Mouse (Mus musculus): ENCODE results near the gene Ube2h. TPM values are rescaled to one million over a fixed set of nuclear protein-coding genes. Genes with fewer than 3 reads are reported as not detected.
A peak's percentile ranks its signal among the peaks of the same experiment; 100 is the strongest.

Gene Ube2h
- polyA plus RNA-seq (2015; fragmentation: Nextera tagmentation; extraction: Ambion mirVana): 36.1 and 37.7 TPM in 2 replicates

GRCm38 (mm10) chr6:30304399-30304917 is at the start of gene Ube2h:
Ube2h (minus strand) TSS chr6:30304539.
- Histone ChIP-seq H3K9ac (ENCODE audit: low read depth, low read length) (peak within 1 kb of the TSS; percentile 92), H3K27me3 (ENCODE audit: control insufficient read depth, insufficient read depth, low read depth, low read length) (no peaks in the 10 kb centered on the region), H3K4me2 (ENCODE audit: low read depth, low read length) (peak within 1 kb of the TSS; percentile 60), H3K4me3 (ENCODE audit: low read depth, low read length) (peak within 1 kb of the TSS; percentile 85), H3K36me3 (ENCODE audit: control insufficient read depth, insufficient read depth) (0 out of 2 replicates have a peak, but pooled peaks cover 2% of the 10 kb centered on the region), H3K9me3 (replicated peaks; ENCODE audit: control insufficient read depth, low read length) (no peaks in the 10 kb centered on the region), H3K27ac (ENCODE audit: low read length) (peak within 1 kb of the TSS; percentile 96), H3K4me1 (ENCODE audit: control insufficient read depth, low read depth, low read length) (peaks cover 79% of the 10 kb centered on the region)
- peak; percentile 72 for ATAC-seq (ENCODE audit: low read depth)
- 1% methylated on average over 32 of the region's 33 CpGs for WGBS (ENCODE audit: insufficient replicate concordance)

GRCm38 (mm10) chr6:30353661-30354060 is 49.3 kb upstream of the Ube2h start:
- WGBS (ENCODE audit: insufficient replicate concordance): 76% methylated on average over 8 of the region's 8 CpGs
- no peaks in the 10 kb centered on the region for H3K36me3 ChIP-seq (ENCODE audit: control insufficient read depth, insufficient read depth)
- H3K4me3 ChIP-seq (ENCODE audit: low read depth, low read length): no peak overlapping the region
- no peaks in the 10 kb centered on the region for H3K9me3 ChIP-seq (replicated peaks; ENCODE audit: control insufficient read depth, low read length)
- H3K9ac ChIP-seq (ENCODE audit: low read depth, low read length): no peak overlapping the region
- no peaks in the 10 kb centered on the region for H3K4me1 ChIP-seq (ENCODE audit: control insufficient read depth, low read depth, low read length)
- no peaks in the 10 kb centered on the region for H3K27me3 ChIP-seq (ENCODE audit: control insufficient read depth, insufficient read depth, low read depth, low read length)
- no peak overlapping the region for H3K4me2 ChIP-seq (ENCODE audit: low read depth, low read length)
- no peak for ATAC-seq (ENCODE audit: low read depth)
- no peak overlapping the region for H3K27ac ChIP-seq (ENCODE audit: low read length)

GRCm38 (mm10) chr6:30352762-30353161 is 48.4 kb upstream of the Ube2h start:
- Histone ChIP-seq H3K4me2 (ENCODE audit: low read depth, low read length) (no peak overlapping the region), H3K9me3 (replicated peaks; ENCODE audit: control insufficient read depth, low read length) (no peaks in the 10 kb centered on the region), H3K4me1 (ENCODE audit: control insufficient read depth, low read depth, low read length) (no peaks in the 10 kb centered on the region), H3K4me3 (ENCODE audit: low read depth, low read length) (no peak overlapping the region), H3K36me3 (ENCODE audit: control insufficient read depth, insufficient read depth) (no peaks in the 10 kb centered on the region), H3K27me3 (ENCODE audit: control insufficient read depth, insufficient read depth, low read depth, low read length) (no peaks in the 10 kb centered on the region), H3K9ac (ENCODE audit: low read depth, low read length) (no peak overlapping the region), H3K27ac (ENCODE audit: low read length) (no peak overlapping the region)
- 59% methylated on average over 8 of the region's 8 CpGs for WGBS (ENCODE audit: insufficient replicate concordance)
- ATAC-seq (ENCODE audit: low read depth): no peak

- no peak overlapping the region for H3K9ac ChIP-seq (ENCODE audit: low read depth, low read length)
- no peak for ATAC-seq (ENCODE audit: low read depth)
- no peaks in the 10 kb centered on the region for H3K9me3 ChIP-seq (replicated peaks; ENCODE audit: control insufficient read depth, low read length)
- WGBS (ENCODE audit: insufficient replicate concordance): 64% methylated on average over 9 of the region's 9 CpGs
- no peaks in the 10 kb centered on the region for H3K4me1 ChIP-seq (ENCODE audit: control insufficient read depth, low read depth, low read length)
- no peaks in the 10 kb centered on the region for H3K27me3 ChIP-seq (ENCODE audit: control insufficient read depth, insufficient read depth, low read depth, low read length)
- H3K36me3 ChIP-seq (ENCODE audit: control insufficient read depth, insufficient read depth): no peaks in the 10 kb centered on the region
- no peak overlapping the region for H3K27ac ChIP-seq (ENCODE audit: low read length)
- no peak overlapping the region for H3K4me3 ChIP-seq (ENCODE audit: low read depth, low read length)
- no peak overlapping the region for H3K4me2 ChIP-seq (ENCODE audit: low read depth, low read length)
Measured at GRCm38 (mm10) chr6:30351290-30351689, 47.0 kb upstream of the Ube2h start.

- H3K9ac ChIP-seq (ENCODE audit: low read depth, low read length): no peak overlapping the region
Measured at GRCm38 (mm10) chr6:30347288-30347801, 43.0 kb upstream of the Ube2h start.

GRCm38 (mm10) chr6:30346737-30347136 is 42.4 kb upstream of the Ube2h start:
- no peaks in the 10 kb centered on the region for H3K36me3 ChIP-seq (ENCODE audit: control insufficient read depth, insufficient read depth)
- no peak overlapping the region for H3K9ac ChIP-seq (ENCODE audit: low read depth, low read length)
- H3K27me3 ChIP-seq (ENCODE audit: control insufficient read depth, insufficient read depth, low read depth, low read length): no peaks in the 10 kb centered on the region
- no peak overlapping the region for H3K4me2 ChIP-seq (ENCODE audit: low read depth, low read length)
- no peak overlapping the region for H3K4me3 ChIP-seq (ENCODE audit: low read depth, low read length)
- ATAC-seq (ENCODE audit: low read depth): no peak
- WGBS (ENCODE audit: insufficient replicate concordance): 60% methylated on average over 6 of the region's 6 CpGs
- no peaks in the 10 kb centered on the region for H3K9me3 ChIP-seq (replicated peaks; ENCODE audit: control insufficient read depth, low read length)
- H3K27ac ChIP-seq (ENCODE audit: low read length): no peak overlapping the region
- H3K4me1 ChIP-seq (ENCODE audit: control insufficient read depth, low read depth, low read length): no peaks in the 10 kb centered on the region

More at GRCm38 (mm10) chr6:30347288-30347801, 43.0 kb upstream of the Ube2h start:
- no peak for ATAC-seq (ENCODE audit: low read depth)
- no peaks in the 10 kb centered on the region for H3K36me3 ChIP-seq (ENCODE audit: control insufficient read depth, insufficient read depth)
- no peak overlapping the region for H3K4me3 ChIP-seq (ENCODE audit: low read depth, low read length)
- no peaks in the 10 kb centered on the region for H3K27me3 ChIP-seq (ENCODE audit: control insufficient read depth, insufficient read depth, low read depth, low read length)
- 77% methylated on average over 4 of the region's 4 CpGs for WGBS (ENCODE audit: insufficient replicate concordance)
- no peaks in the 10 kb centered on the region for H3K9me3 ChIP-seq (replicated peaks; ENCODE audit: control insufficient read depth, low read length)
- no peak overlapping the region for H3K4me2 ChIP-seq (ENCODE audit: low read depth, low read length)
- no peaks in the 10 kb centered on the region for H3K4me1 ChIP-seq (ENCODE audit: control insufficient read depth, low read depth, low read length)
- no peak overlapping the region for H3K27ac ChIP-seq (ENCODE audit: low read length)

- Histone ChIP-seq H3K4me3 (ENCODE audit: low read depth, low read length) (no peak overlapping the region), H3K27me3 (ENCODE audit: control insufficient read depth, insufficient read depth, low read depth, low read length) (no peaks in the 10 kb centered on the region), H3K4me2 (ENCODE audit: low read depth, low read length) (no peak overlapping the region), H3K4me1 (ENCODE audit: control insufficient read depth, low read depth, low read length) (no peaks in the 10 kb centered on the region), H3K9me3 (replicated peaks; ENCODE audit: control insufficient read depth, low read length) (no peaks in the 10 kb centered on the region), H3K36me3 (ENCODE audit: control insufficient read depth, insufficient read depth) (no peaks in the 10 kb centered on the region), H3K27ac (ENCODE audit: low read length) (no peak overlapping the region), H3K9ac (ENCODE audit: low read depth, low read length) (no peak overlapping the region)
- 66% methylated on average over 6 of the region's 6 CpGs for WGBS (ENCODE audit: insufficient replicate concordance)
- no peak for ATAC-seq (ENCODE audit: low read depth)
Measured at GRCm38 (mm10) chr6:30344032-30344431, 39.7 kb upstream of the Ube2h start.

GRCm38 (mm10) chr6:30340231-30340873 is 36.0 kb upstream of the Ube2h start:
- Histone ChIP-seq H3K9me3 (replicated peaks; ENCODE audit: control insufficient read depth, low read length) (no peaks in the 10 kb centered on the region), H3K4me3 (ENCODE audit: low read depth, low read length) (no peak overlapping the region), H3K36me3 (ENCODE audit: control insufficient read depth, insufficient read depth) (no peaks in the 10 kb centered on the region), H3K9ac (ENCODE audit: low read depth, low read length) (no peak overlapping the region), H3K27ac (ENCODE audit: low read length) (no peak overlapping the region), H3K4me2 (ENCODE audit: low read depth, low read length) (no peak overlapping the region), H3K4me1 (ENCODE audit: control insufficient read depth, low read depth, low read length) (no peaks in the 10 kb centered on the region; the same call in 1 of the 2 replicates), H3K27me3 (ENCODE audit: control insufficient read depth, insufficient read depth, low read depth, low read length) (no peaks in the 10 kb centered on the region)
- ATAC-seq (ENCODE audit: low read depth): no peak
- WGBS (ENCODE audit: insufficient replicate concordance): 44% methylated on average over 4 of the region's 4 CpGs

- H3K4me2 ChIP-seq (ENCODE audit: low read depth, low read length): no peak overlapping the region
- ATAC-seq (ENCODE audit: low read depth): peak; percentile 64
- H3K9ac ChIP-seq (ENCODE audit: low read depth, low read length): peak overlapping the region; percentile 4; the same call in 1 of the 2 replicates
- H3K27me3 ChIP-seq (ENCODE audit: control insufficient read depth, insufficient read depth, low read depth, low read length): no peaks in the 10 kb centered on the region
- H3K36me3 ChIP-seq (ENCODE audit: control insufficient read depth, insufficient read depth): no peaks in the 10 kb centered on the region
- no peak overlapping the region for H3K4me3 ChIP-seq (ENCODE audit: low read depth, low read length)
- peaks cover 3% of the 10 kb centered on the region for H3K4me1 ChIP-seq (ENCODE audit: control insufficient read depth, low read depth, low read length)
- 0 out of 2 replicates have a peak overlapping the region, but pooled peaks have one; percentile 21 for H3K27ac ChIP-seq (ENCODE audit: low read length)
- WGBS (ENCODE audit: insufficient replicate concordance): 9% methylated on average over 5 of the region's 5 CpGs
- no peaks in the 10 kb centered on the region for H3K9me3 ChIP-seq (replicated peaks; ENCODE audit: control insufficient read depth, low read length)
Measured at GRCm38 (mm10) chr6:30336912-30337311, 32.6 kb upstream of the Ube2h start.

All from liver, embryonic 16.5 days (tissue).